Mouse (Mus musculus) adrenal gland, adult 18-20 months (tissue): ENCODE data around the gene Smarcb1. TPM values are rescaled to one million over a fixed set of nuclear protein-coding genes. Genes with fewer than 3 reads are reported as not detected.

Experiments
- DNase-seq, 2 experiments: peaks; one replicate each; pipeline ENCODE4 v3.0.0; 2021 to 2022; ENCODE audit warnings: low spot score in 2 of 2
- total RNA-seq, 2 experiments: library from RNA; stranded (reverse); gene quantifications; 1 replicate in 1 of 2; 2 replicates in 1 of 2; pipeline ENCODE4 v1.2.3; 2021

Gene Smarcb1
- total RNA-seq, 2 experiments from 2014 or later = 64.4 to 70.6 TPM

GRCm38 (mm10) chr10:75935680-75936541 lies 14.5 kb upstream of the Smarcb1 start, which contains the start of gene Mmp11:
Gene Mmp11 (minus strand): TSS chr10:75936496.
- DNase-seq = peak; percentile 71 to 74

DNA sequence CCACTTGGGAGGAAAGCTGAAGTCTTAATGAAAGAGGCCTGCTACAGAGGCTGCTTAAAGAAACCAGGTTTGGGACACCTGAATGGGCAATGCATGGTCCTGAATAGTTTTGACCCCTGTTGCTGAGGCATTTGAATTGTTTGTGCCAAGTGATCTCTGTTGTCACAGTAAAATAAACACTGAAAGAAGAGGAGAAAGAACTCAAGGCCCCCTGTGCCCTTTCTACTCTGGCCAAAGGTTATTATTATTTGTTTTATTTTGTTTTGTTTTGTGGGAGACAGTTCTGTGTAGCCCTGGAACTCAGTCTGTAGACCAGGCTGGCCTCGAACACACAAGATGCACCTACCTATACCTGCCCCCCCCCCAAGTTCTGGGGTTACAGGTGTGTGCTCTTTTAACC lies 13.6 kb upstream of the Smarcb1 start:
- no peak for DNase-seq

DNA sequence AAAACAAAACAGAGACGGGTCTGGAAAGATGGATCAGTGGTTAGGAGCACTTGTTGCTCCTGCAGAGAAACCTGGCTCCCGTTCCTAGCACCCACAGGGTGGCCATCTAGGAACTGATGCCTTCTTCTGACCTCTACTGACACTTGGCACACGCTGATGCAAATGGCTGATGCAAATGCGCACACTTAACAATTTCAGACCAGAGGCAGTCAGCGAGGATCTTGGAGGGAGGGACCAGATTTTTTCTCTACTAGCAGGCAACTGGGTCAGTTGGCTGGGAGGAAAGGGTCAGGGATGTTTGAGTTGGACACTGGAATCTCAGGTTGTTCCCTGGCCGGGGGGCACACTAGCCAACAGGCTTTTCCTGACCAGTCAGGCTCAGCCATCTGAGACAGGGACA lies 11.5 kb upstream of the Smarcb1 start, which contains the start of gene Chchd10:
Gene Chchd10, plus strand, starts transcription at position 240 of the 400 bp plus-strand sequence.
- DNase-seq = no peak

DNA sequence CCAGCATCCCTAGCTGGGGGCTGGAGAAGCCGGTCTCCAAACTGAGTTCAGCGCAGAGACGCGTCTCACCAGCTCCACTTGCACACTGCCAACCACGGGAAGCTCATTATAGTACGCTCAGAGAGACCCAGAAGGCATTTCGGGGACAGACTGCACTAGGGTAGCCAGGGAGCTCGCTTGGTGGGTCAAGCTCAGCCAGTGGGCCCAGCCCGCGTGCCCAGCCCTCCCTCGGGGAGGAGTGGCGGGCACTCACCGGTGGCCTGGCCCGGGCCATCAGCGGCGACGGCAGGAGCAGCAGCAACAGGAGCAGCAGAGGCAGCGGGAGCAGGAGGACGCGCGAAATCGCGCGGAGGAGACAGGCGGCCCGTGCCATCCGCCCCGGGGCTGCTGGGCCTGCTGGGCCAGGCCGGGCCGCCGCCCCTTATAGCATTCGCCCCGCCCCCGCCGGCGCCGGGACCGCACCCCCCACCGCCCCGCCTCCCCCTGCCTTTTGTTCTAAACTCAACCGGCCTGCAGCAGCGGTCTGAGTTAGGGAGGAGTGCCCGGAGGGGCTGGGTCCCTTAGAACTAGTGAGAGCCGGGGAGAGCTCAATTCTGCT lies 10.8 kb upstream of the Smarcb1 start:
- DNase-seq = peak; percentile 60 to 70

DNA sequence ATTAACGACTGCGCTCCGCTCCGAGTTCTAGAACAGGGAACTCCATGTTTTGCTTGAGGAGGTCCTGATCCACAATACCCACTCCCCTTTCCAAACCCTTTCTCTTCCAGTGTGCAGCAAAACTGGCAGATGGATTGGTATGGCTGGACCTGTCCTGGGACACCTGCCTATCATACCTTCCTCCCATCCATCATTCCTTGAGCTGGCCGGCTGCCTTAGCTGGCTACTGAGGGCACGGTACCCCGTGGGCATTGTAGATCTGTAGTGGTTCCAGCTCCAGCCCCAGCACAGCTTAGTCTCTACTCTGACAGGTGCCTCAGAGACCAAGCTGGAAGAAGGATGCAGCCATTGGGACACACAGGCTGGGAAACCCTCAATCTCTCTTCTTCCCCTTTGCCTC lies 9.9 kb upstream of the Smarcb1 start:
- DNase-seq = no peak

GRCm38 (mm10) chr10:75930304-75930703 lies 8.9 kb upstream of the Smarcb1 start:
- no peak for DNase-seq

GRCm38 (mm10) chr10:75926396-75926795 lies 5.0 kb upstream of the Smarcb1 start:
- DNase-seq = no peak

GRCm38 (mm10) chr10:75924324-75924723 lies 2.9 kb upstream of the Smarcb1 start:
- no peak for DNase-seq

DNA sequence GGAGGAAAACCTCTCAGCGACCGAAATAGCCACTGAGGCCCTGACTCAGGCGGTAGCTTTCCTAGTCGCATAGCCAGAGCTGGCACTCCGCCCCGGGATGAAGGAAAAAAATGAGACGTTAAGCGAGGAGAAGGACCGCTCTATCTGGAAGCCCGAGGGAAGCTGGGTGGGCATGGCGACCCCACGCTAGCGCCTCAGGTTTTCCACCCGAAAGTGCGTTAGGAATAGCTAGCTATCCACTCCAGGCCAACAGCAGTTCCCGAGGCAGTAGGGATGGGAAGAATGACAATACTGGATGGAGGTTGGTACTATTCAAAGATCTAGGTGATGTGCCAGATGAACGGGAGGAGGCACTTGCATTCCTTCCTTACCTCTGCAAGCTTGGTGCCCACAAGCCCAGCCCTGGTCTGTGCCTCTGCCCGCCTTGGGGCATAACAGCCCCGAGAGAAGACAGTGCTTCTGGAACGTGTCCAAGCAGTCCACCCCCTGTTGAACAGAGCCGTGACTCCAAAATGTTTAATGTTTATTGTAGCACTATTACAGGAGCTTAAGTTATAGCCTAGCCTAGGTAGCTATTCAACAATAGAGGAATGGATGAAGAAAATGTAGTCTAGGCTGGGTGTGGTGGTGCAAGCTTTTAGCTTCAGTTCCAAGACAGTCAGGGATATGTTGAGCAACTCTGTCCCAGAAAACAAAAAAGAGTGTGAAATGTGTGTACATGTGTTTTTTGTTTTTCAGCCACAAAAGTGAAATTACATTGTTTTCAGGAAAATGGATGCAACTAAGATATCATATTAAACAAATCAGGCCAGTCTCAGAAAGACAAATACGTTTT lies 526 bp upstream of the Smarcb1 start:
- DNase-seq = peak in 1 of 2 experiments; percentile 24

- no peak for DNase-seq
Measured at GRCm38 (mm10) chr10:75919026-75919425, 2.4 kb downstream of the Smarcb1 start.

DNA sequence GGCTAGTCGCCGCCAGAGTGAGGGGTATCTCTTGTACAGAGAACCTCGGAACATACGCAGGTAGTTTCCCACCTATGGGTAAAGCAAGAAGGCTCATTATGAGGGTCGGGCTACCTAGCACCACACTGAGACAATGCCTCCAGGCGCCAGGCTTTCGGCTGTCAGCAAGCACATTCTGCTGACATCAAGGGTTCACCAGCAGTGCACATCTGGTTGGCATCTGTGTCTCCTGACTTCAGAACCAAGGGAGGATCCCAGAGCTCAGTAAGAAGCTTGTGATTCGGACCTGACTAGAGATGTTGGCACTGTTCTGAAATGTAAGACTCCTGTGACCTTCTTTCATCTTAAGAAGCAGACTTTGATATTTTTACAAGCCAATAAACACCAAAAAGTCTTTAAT lies 4.6 kb downstream of the Smarcb1 start:
- no peak for DNase-seq

GRCm38 (mm10) chr10:75915557-75915956 lies 5.9 kb downstream of the Smarcb1 start:
- no peak for DNase-seq

DNA sequence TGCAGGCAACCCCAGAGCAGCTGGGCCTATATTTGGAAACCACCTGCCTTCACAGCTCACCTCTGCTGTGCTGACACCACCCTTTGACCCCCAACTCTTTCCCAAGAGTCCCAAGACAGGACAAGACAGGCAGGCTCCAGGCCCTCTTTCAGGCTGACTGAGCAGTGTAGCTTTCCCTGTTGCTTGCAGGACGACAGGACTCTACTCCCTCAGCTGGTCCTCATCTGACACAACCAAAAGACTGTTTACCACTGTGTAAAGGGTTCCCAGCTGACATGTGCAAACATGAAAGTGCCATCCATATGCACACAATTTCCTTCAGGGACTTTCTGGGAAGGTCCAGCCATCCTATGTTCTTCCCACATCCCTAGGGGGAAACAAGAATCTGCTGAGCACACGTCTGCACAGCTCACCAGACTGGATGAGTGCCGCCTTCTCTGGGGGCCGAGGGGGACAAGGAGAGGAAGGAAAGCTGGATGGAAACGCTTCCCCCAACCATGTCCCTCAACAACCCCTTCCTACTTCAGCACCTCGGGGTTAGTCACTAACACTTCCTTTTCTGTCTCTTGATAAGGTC lies 8.3 kb downstream of the Smarcb1 start:
- DNase-seq = no peak

DNA sequence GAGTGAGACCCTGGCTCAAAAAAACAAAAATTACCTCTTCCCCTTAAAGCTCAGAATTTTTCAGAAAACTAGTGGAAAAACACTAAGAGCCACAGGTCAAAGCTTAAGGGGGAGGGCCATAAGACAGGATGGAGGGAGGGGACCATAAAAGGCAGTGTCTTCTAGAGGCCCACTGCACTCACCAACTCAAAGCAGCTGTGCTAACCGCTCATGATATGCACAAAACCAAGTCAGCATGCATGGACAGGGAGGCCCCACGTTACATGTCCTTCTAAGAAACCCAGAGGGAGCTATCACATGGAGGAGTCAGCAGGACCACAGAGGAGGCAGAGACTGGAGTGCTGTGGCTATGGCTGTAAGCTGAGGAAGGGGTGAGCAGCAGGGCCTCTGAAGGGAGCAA lies 10.7 kb downstream of the Smarcb1 start:
- no peak for DNase-seq

GRCm38 (mm10) chr10:75906882-75907281 lies 14.5 kb downstream of the Smarcb1 start:
- no peak for DNase-seq

- DNase-seq = no peak
Measured at GRCm38 (mm10) chr10:75904391-75904790, 17.0 kb downstream of the Smarcb1 start.

DNA sequence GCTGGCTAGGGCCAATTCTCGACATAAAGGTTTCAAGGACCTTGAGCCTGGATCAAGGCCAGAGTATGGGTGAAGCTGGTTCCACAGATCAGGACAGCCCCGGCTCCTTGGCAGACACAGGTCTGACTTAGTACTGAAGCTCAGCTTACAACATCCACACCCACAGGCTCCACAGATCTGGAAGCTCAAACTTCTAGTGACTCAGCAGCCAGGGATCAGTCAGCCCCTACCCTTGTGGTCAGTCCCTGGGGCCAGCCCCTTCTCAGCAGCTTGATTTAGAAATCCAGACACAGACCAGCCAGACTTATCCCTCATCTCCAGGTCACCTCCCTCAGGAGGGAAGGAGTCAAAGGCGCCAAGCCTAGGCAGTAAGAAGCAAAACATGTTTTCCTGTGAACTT lies 22.6 kb downstream of the Smarcb1 start:
- peak; percentile 33 to 43 for DNase-seq

DNA sequence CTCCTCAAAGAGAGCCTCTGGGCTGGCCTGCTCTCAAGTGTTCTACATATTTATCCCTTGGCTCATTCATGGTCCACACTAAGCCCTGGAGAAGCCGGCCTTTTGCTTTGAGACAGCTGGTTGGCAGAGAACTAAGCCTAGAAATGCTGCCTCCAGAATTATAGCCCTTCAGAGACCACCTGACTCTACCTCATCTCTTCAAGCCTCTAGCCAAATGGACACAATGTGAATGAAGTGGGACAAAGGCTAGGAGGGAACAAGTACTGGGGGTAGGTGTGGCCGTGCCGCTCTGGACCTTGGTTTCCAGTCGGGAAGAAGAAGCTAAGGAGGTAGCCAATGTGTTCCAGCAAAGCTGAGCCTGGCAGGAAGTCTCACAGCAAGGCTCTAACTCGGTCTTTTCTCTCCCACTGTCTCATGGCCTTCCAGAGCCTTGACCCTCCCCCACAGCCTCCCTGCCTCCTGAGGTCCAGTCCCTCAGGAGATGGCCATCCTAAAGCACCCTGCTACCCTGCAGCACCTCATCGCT lies 23.3 kb downstream of the Smarcb1 start:
- DNase-seq = no peak

DNA sequence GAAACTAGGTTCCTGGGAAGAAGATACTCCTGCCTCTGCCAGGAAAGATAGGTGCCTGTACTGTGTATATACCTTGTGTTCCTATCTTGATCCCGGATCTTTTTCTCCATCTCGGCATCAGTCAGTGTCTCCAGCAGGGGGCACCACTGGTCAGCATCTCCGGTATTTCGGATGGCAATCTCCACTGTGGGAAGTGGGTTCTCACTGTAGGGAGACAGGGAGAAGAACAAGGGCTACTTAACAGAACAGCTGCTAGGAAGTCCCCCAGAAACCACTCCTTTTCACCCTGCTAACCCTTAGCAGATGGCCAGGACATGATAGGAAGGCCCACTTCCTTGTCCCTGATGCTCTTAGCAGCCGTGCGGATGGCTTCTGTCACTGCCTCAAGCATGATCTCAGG lies 24.0 kb downstream of the Smarcb1 start:
- DNase-seq = peak; percentile 70 to 83

DNA sequence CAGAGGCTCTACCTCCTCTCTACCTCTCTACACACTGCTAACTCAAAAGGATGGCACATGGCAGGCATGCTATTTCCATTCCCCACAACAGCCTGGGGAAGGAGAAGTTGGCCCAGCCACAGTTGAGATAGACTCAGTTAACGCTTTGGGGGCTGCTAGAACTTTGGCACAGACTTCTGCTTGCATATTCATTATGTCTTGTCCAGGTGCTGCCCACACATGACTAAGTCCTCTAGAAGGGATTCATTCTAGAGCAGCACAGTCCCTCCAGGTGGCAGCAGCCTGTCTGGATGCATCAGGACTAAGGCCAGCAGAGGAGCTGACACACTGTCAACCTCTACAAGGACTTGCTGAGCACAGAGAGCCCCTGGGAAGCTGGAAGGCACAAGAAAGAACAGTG lies 25.2 kb downstream of the Smarcb1 start:
- no peak for DNase-seq

- no peak for DNase-seq
Measured at GRCm38 (mm10) chr10:75895730-75896129, 25.7 kb downstream of the Smarcb1 start.
